Mouse (Mus musculus) heart, adult 2 months (tissue): ENCODE results near the gene Ssbp3.

Experiments used
- CTCF ChIP-seq: fragments of 200-600 bp; IDR thresholded peaks from 2 replicates; pipeline ENCODE4 v1.8.1; 2022; ENCODE audit warnings: antibody characterized with exemption, mild to moderate bottlenecking, moderate library complexity
- POLR2A ChIP-seq: fragments of 200-500 bp; IDR thresholded peaks from 2 replicates; pipeline ENCODE4 v1.6.1; 2011; ENCODE audit warnings: mild to moderate bottlenecking, low read depth, low read length, control low read depth; ENCODE audit not compliant: insufficient read depth

DNA sequence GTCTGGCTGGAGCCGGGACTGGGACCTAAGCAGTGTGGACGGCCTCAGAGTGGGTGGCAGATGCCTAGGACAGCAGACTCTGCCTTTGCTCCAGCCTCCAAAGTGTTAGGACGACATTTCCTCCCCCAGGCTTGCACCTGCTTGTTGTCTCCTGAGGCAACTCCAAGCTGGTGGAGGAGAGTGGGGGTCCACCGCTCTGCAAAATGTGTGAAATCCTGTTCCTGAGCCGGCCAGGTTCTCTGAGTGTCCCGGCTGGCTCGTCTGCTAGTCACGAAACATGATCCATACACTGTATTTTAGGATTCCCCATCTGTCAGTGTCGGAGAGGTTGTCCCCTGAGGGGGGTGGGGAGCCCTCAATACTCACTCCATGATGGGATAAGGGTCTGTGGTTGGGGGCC, 53.9 kb downstream of the Ssbp3 start:
- TF ChIP-seq CTCF (no peak), POLR2A (no peak)
